Mouse (Mus musculus): ENCODE data around the gene Aifm3. TPM values are rescaled to one million over a fixed set of nuclear protein-coding genes. Genes with fewer than 3 reads are reported as not detected.

Gene Aifm3
- not detected for polyA plus RNA-seq (2017; shearing (Covaris generic))

DNA sequence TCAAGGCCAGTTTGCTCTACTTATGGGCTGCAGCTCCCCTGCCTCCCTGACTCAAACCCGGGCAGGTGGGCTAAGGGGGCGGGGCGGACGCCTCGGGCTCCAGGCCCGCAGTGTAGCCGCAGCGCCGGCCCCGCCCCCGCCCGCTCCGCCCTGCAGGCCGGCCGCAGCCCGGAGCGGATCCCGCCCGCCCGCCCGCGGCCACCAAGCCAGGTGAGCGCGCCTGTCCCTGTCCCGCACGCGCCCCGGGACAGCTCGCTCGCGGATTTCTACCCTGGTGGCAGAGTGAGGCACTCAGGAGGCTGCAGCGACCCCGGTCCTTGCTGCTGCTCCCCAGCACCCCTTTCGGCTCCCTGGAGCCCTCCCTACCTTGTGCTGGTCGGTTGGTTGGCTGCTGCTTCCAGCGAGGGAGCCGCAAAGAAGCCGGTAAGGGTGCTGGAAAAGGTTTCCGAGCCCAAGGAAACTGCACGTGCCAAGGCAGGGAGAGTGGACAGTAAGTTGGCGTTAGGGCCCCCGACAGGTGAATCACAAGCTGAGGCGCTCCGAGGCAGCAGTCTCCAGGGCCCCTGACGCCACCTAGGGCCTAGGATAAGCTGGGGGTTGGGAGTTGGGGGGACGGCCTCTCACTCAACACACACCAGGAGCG is at the start of gene Aifm3:
TSS of gene Aifm3 (plus strand) at position 143 of the 643 bp plus-strand sequence.

DNA sequence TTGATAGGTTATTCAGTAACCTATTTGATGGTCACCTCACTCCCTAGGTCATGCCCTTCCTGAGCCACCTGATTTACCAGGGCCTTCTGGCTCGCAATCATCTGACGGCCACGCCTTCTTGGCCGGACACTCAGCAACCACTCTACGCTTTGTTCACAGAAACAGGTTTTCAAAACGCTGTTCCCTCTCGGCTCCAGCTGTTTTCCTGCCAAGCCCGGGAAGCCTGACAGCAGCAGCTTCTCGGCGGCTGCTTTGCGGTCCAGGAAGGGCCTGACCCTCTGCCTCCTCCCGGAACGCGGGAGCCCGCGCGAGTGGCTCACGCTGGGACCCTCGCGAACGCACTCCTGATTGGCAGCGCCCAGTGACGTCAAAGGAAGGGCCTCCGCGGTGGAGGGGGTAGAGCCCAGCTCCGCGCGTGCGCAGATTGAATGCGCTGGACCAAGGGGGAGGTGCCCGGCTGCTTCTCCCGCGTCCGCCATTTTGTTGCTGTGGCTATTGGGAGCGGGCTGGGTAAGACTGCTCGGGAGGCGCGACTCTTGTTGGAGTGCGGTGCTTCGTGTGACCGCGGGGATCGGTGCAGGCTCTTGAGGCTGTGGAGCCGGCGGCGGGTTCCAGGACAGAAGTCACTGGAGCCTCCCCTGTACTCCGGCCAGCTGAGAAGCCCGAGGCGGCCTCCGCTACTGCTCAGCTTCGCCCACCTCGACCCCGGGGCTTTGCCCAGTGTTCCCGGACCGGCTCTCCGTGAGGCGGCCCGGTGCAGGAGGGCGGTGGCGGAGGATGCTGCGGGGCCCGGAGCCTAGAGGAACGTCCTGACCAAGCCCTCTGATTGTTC is 37.7 kb upstream of the Aifm3 start, which contains the start of gene Crkl:
TSS of gene Crkl (plus strand) at position 447 of the 832 bp plus-strand sequence.

DNA sequence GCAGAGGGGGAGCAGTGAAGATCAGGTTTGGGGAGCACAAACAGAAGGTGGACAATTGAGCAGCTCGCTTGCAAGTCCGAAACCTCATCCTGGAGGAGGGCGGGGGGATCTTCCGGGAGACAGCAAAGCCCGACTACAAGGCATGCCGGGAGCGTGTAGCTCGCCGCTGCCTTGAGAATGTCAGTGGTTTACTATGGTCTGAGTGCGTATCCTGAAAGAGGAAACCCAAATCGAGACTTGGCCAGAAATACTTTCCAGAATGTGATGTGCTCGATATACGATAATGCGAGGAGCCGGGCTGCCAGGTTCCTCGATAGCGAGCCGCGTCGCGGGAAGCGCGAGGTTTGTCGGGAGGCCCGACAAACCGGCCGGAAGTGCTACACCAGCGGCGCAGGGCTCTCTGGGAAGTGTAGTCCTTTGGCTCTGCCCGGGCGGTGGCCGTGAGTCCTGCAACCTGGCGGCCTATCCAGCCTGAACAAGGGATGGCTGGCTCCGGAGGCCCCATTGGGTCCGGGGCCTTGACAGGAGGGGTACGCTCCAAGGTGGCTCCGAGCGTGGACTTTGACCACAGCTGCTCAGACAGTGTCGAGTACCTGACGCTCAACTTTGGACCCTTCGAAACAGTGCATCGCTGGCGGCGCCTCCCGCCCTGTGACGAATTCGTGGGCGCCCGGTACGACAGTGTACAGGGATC is 19.3 kb downstream of the Aifm3 start, which contains the start of gene Lztr1:
TSS of gene Lztr1 (plus strand) at position 143 of the 694 bp plus-strand sequence.

DNA sequence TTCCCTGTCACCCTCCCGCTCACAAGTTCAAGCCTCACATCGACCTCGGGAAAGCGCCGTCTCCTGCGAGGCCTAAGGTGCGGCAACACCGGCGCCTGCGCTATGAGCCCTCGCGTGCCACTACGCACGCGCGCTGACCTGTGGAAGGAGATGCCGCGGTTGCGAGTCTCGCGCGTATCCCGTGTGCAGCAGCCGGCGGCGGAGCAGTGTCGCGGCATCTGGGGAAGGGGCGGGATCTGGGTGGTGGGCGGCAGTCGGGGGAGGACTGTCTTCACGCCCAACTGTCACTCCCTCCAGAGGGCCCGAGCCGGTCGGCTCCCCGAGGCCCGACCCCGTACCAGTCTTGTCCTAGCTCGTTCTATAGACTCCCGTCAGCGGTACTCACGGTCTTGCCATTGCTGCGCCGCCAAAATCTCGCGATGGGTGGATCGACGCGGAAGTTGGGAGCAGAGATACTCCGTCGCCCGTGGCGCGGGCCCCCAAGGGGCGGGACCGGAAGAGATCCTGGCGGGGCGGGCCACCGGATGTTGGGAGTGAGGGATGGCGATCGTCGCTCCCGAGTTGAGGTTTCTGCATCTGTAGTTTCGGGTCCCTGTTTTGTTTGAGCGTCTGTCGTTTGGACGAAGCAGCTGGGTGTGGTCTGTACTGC is 41.4 kb downstream of the Aifm3 start, which contains the start of gene Thap7:
TSS of gene Thap7 (minus strand) at position 497 of the 649 bp plus-strand sequence.

Other genes with a start within 250 kb of the Aifm3 start
- gene Tmem191c, start 213.5 kb upstream of the Aifm3 start, polyA plus RNA-seq (2017; shearing (Covaris generic)), result 155 TPM
- 0.43 TPM for gene Serpind1, start 158.2 kb upstream of the Aifm3 start, polyA plus RNA-seq (2017; shearing (Covaris generic))
- 21.0 TPM for gene Snap29, start 83.6 kb upstream of the Aifm3 start, polyA plus RNA-seq (2017; shearing (Covaris generic))
- 39.0 TPM for gene Pi4ka, start 83.3 kb upstream of the Aifm3 start, polyA plus RNA-seq (2017; shearing (Covaris generic))
- gene Crkl, start 37.6 kb upstream of the Aifm3 start, polyA plus RNA-seq (2017; shearing (Covaris generic)), result 90.5 TPM
- gene Lztr1, start 19.1 kb downstream of the Aifm3 start, polyA plus RNA-seq (2017; shearing (Covaris generic)), result 80.6 TPM
- gene Thap7, start 41.5 kb downstream of the Aifm3 start, polyA plus RNA-seq (2017; shearing (Covaris generic)), result 83.2 TPM
- not detected for gene Lrrc74b, start 71.6 kb downstream of the Aifm3 start, polyA plus RNA-seq (2017; shearing (Covaris generic))
- not detected for gene P2rx6, start 72.3 kb downstream of the Aifm3 start, polyA plus RNA-seq (2017; shearing (Covaris generic))
- 4.0 TPM for gene Slc7a4, start 93.6 kb downstream of the Aifm3 start, polyA plus RNA-seq (2017; shearing (Covaris generic))
- gene Smpd4, start 129.7 kb downstream of the Aifm3 start, polyA plus RNA-seq (2017; shearing (Covaris generic)), result 31.1 TPM
- gene Ccdc74a, start 156.9 kb downstream of the Aifm3 start, polyA plus RNA-seq (2017; shearing (Covaris generic)), result 0.54 TPM
- gene Med15, start 243.3 kb downstream of the Aifm3 start, polyA plus RNA-seq (2017; shearing (Covaris generic)), result 201 TPM